Mouse (Mus musculus) liver, embryonic 16.5 days (tissue): ENCODE measurements around the gene Rhot2. TPM values are rescaled to one million over a fixed set of nuclear protein-coding genes. Genes with fewer than 3 reads are reported as not detected.
A peak's percentile ranks its signal among the peaks of the same experiment; 100 is the strongest.

Experiments used
- ATAC-seq: fragments of 200-750 bp; cut with Nextera tagmentation; 2 replicates; pipeline ENCODE4 v1.8.0; 2017; ENCODE audit warnings: low read depth, mild to moderate bottlenecking, moderate number of reproducible peaks, moderate library complexity
- H3K27ac ChIP-seq: fragments of 300-500 bp; sonication (generic); 2 replicates; pipeline ENCODE4 v1.5.1; 2014; ENCODE audit warnings: mild to moderate bottlenecking, low read length
- H3K27me3 ChIP-seq: fragments of 300-500 bp; sonication (generic); 2 replicates; pipeline ENCODE4 v1.6.1; 2014; ENCODE audit warnings: low read depth, low read length, mixed read lengths; ENCODE audit not compliant: control insufficient read depth, insufficient read depth
- H3K36me3 ChIP-seq: fragments of 300-500 bp; sonication (generic); 2 replicates; pipeline ENCODE4 v1.6.1; 2014; ENCODE audit warnings: mild to moderate bottlenecking; ENCODE audit not compliant: control insufficient read depth, insufficient read depth
- H3K4me1 ChIP-seq: fragments of 300-500 bp; sonication (generic); 2 replicates; pipeline ENCODE4 v1.6.1; 2014; ENCODE audit warnings: low read depth, low read length, mixed read lengths; ENCODE audit not compliant: control insufficient read depth
- H3K4me2 ChIP-seq: fragments of 300-500 bp; sonication (generic); 2 replicates; pipeline ENCODE4 v1.6.1; 2014; ENCODE audit warnings: low read depth, low read length, mixed read lengths
- H3K4me3 ChIP-seq: fragments of 300-500 bp; sonication (generic); 2 replicates; pipeline ENCODE4 v1.5.1; 2014; ENCODE audit warnings: low read depth, mild to moderate bottlenecking, low read length
- H3K9ac ChIP-seq: fragments of 300-500 bp; sonication (generic); 2 replicates; pipeline ENCODE4 v1.6.1; 2014; ENCODE audit warnings: low read depth, low read length
- H3K9me3 ChIP-seq: fragments of 300-500 bp; sonication (generic); replicated peaks from 2 replicates; pipeline ENCODE4 v1.6.1; 2016; ENCODE audit warnings: low read length; ENCODE audit not compliant: control insufficient read depth
- WGBS: fragments of 180-500 bp; shearing (Covaris S2); extraction: QIAGEN DNeasy Blood & Tissue Kit; methylation state at CpG from one replicate; pipeline ENCODE4 v1.1.7; 2014; ENCODE audit not compliant: insufficient replicate concordance; 5-methylcytosine and 5-hydroxymethylcytosine counted together
- polyA plus RNA-seq: library from polyadenylated mRNA; unstranded; fragments of >200 nt; fragmentation: Nextera tagmentation; extraction: Ambion mirVana; gene quantifications from 2 replicates; pipeline ENCODE4 v1.2.1, GENCODE M21; 2015

The Rhot2 gene
- polyA plus RNA-seq, 1 experiment from 2014 or later = 11.4 TPM

DNA sequence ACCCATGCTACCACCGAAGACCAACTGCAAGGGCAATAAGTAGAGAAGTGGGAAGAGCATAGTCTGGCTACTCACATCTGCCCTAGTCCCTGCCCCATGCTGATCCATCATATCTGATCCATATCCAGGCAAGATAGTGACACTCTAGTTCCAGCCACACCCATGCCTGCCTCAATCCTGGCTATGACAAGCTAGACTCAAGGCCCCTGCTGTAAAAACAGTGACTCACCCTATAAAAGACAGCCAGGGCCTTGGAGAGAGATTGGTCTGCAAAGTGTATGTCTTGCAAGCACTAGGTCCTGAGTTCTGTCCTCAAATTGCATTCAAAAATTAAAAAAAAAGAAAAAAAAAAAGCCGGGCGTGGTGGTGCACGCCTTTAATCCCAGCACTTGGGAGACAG, 38.1 kb downstream of the Rhot2 start:
- H3K4me1 ChIP-seq = peaks cover 9% of the 10 kb centered on the region
- ATAC-seq = no peak
- no peaks in the 10 kb centered on the region for H3K9me3 ChIP-seq
- no peak overlapping the region for H3K4me2 ChIP-seq
- no peak overlapping the region for H3K4me3 ChIP-seq
- H3K9ac ChIP-seq = no peak overlapping the region
- H3K27ac ChIP-seq = no peak overlapping the region
- WGBS = 64% methylated on average over 4 of the region's 4 CpGs
- peaks cover 47% of the 10 kb centered on the region for H3K27me3 ChIP-seq
- no peaks in the 10 kb centered on the region for H3K36me3 ChIP-seq

DNA sequence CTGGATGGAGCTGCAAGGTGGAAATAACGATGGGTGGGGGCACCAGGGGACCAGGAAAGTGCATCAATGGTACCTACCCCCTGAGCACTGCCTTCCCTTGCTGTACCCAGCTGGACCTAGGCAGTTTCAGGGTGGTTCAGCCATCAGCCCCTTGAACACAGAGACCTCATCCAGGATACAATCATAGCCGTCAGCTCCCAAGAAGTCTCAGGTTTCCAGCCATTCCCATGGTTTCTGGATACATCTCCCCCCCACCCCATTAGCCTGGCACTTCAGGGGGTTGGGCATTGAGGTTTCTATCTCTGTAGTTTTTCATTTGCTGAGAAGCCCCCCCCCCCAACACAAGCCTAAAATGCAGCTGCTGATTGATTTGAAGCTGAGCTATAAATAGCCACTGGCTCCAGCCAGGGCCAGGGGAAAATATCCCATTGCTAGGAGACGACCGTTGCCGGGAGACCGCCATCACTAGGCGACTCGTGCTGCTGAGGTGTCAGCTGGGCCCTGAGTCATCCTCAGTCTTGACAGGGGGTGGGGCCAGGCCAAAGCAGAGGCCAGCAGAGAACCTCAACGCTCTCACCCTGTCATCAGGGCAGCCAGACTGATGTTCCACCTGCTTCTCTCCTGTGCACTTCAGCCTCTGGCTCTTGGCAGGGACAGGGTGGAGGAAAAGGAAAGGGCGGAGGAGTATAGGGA, 41.7 kb downstream of the Rhot2 start:
- no peak for ATAC-seq
- WGBS = 8% methylated on average over 10 of the region's 10 CpGs
- H3K9me3 ChIP-seq = no peaks in the 10 kb centered on the region
- H3K27me3 ChIP-seq = peaks cover 18% of the 10 kb centered on the region
- H3K4me3 ChIP-seq = no peak overlapping the region
- no peak overlapping the region for H3K9ac ChIP-seq
- no peaks in the 10 kb centered on the region for H3K36me3 ChIP-seq
- no peak overlapping the region for H3K4me2 ChIP-seq
- H3K27ac ChIP-seq = no peak overlapping the region
- H3K4me1 ChIP-seq = no peaks in the 10 kb centered on the region; the same call in 1 of the 2 replicates

DNA sequence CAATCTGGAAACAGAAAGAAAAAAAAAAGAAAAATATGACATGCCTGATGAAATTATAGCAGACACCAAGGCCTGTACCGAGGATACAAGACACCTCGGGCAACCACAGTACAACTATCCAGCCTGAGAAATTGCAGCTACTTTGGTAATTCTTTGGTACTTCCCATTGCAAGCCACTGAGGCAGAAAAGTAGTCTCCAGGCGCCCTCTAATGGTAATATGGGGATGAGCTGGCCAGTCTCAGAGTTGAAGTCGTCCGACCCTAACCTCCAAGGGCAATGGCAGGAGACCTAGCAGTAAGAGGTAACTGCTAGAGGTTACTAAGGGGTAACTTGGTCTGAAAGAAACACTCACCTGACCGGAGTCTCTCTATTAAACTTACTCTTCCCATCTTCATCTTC, 43.6 kb downstream of the Rhot2 start:
- Histone ChIP-seq H3K4me3 (no peak overlapping the region), H3K36me3 (no peaks in the 10 kb centered on the region), H3K27me3 (peaks cover 15% of the 10 kb centered on the region), H3K9ac (no peak overlapping the region), H3K4me2 (no peak overlapping the region), H3K27ac (no peak overlapping the region), H3K4me1 (peaks cover 11% of the 10 kb centered on the region), H3K9me3 (no peaks in the 10 kb centered on the region)
- no peak for ATAC-seq
- 3% methylated on average over 6 of the region's 6 CpGs for WGBS

DNA sequence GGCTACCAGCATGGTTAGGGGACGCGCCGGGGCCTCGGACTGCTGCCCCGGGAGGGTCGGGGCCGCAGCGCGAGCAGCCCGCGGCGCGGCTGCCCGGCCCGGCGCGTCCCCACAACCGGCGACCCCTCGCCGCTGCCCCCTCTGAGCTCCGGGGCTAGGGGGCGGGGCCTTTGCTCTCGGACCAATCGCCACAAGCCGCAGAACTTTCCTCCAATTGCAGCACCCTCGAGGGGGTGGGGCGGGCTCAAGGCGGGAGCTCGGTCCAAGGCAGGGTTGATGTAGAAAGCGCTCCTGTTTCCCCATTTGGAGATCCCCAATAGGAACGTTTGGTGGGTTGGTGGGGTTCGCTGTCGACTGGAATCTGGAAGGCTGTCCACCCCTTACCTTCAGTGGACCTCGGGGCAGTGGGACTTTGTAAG, 47.7 kb downstream of the Rhot2 start, which contains the start of gene Metrn:
Gene Metrn, minus strand, starts transcription at position 186 of the 419 bp plus-strand sequence.
- H3K36me3 ChIP-seq = no peaks in the 10 kb centered on the region
- H3K27me3 ChIP-seq = peaks cover 5% of the 10 kb centered on the region
- H3K4me2 ChIP-seq = peak within 1 kb of the TSS; percentile 94
- peak within 1 kb of the TSS; percentile 74 for H3K9ac ChIP-seq
- under 1% methylated on average over 28 of the region's 35 CpGs for WGBS
- H3K9me3 ChIP-seq = no peaks in the 10 kb centered on the region
- peak within 1 kb of the TSS; percentile 86 for H3K4me3 ChIP-seq
- ATAC-seq = peak; percentile 80
- H3K27ac ChIP-seq = peak within 1 kb of the TSS; percentile 27; the same call in 1 of the 2 replicates
- peaks cover 29% of the 10 kb centered on the region for H3K4me1 ChIP-seq

DNA sequence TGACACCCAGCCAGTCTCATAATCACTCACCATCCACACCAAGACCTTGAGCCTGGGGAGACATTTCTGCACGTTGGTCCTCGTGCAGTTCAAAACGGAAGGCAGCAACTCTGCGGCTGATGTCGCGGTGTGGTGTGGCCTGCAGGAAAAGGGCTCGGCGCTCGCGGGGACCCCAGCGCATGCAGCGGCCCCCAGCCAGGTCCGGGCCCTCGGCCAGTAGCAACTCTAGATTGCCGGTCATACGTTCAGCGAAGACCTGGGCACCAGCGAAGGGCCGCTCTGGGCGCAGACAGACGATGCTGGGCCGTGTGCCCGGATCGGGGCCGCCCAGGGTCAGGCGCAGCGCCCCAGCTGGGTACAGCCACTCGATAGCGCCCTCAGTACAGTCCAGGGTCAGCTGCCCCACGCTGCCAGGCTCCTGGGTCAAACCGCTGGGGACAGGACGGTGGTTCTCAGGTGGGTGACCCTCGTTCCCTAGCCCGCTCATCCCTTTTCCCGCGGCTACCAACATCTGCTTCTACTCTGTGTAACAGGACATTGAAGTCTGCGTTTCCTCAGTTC, 48.4 kb downstream of the Rhot2 start:
- Histone ChIP-seq H3K4me1 (peaks cover 32% of the 10 kb centered on the region), H3K27me3 (peaks cover 2% of the 10 kb centered on the region; the same call in 1 of the 2 replicates), H3K4me2 (peak overlapping the region; percentile 94), H3K4me3 (peak overlapping the region; percentile 86), H3K9me3 (no peaks in the 10 kb centered on the region), H3K9ac (peak overlapping the region; percentile 74), H3K36me3 (no peaks in the 10 kb centered on the region), H3K27ac (no peak overlapping the region)
- ATAC-seq = 0 out of 2 replicates have a peak, but pooled peaks have one; percentile 7
- WGBS = 1% methylated on average over 37 of the region's 37 CpGs

DNA sequence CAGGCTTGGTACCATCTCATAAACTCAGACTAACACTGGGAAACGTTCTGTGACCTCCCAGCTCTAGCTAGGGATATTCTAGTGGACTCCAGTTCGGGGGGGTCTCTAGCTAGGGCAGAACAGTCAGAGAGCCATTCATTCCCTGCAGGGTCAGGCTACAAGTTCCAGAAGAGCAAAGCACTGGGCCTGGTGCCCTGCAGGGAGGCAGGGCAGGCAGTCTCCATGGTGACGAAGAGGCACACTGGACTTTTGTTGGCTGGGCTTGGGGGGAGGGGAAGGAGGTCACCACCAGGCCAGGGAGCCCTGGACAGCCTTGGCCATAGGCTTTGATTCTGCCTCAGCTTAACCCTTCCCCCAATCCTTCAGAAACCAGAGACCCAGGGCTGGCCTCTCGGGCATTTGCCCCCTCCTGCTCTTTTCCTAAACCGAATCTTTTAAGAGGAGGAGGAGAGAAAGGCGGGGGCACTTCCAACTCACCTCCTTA, 49.0 kb downstream of the Rhot2 start, which contains the start of gene AC134908.4:
Gene AC134908.4, minus strand, starts transcription at position 51 of the 484 bp plus-strand sequence.
- Histone ChIP-seq H3K27me3 (no peaks in the 10 kb centered on the region), H3K27ac (no peak within 1 kb of the TSS), H3K4me3 (peak within 1 kb of the TSS; percentile 86), H3K4me1 (peaks cover 38% of the 10 kb centered on the region), H3K4me2 (peak within 1 kb of the TSS; percentile 94), H3K9ac (peak within 1 kb of the TSS; percentile 74), H3K9me3 (no peaks in the 10 kb centered on the region), H3K36me3 (no peaks in the 10 kb centered on the region)
- ATAC-seq = no peak
- WGBS = 45% methylated on average over 6 of the region's 6 CpGs

DNA sequence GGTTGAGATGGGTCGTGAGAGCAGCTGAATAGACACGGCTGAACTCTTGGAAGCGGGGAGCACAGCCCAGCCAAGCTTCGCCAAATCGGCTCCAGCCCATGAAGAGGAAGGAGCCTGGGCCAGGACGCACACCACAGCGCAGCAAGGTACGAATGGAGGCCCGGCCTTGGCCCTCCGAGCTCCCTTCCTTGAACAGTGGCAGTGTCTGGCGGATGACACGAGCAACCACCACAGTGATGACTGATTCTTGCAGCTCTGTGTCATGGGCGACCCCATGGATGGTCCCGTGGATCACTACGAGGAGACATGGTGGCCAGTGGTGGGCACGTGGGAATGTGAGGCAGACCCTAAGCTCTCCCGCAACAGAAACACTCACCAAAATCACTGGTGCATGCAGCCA, 49.7 kb downstream of the Rhot2 start:
- no peak for ATAC-seq
- no peak overlapping the region for H3K4me3 ChIP-seq
- H3K36me3 ChIP-seq = no peaks in the 10 kb centered on the region
- H3K9ac ChIP-seq = no peak overlapping the region
- 84% methylated on average over 17 of the region's 17 CpGs for WGBS
- no peaks in the 10 kb centered on the region for H3K9me3 ChIP-seq
- peaks cover 38% of the 10 kb centered on the region for H3K4me1 ChIP-seq
- H3K27me3 ChIP-seq = no peaks in the 10 kb centered on the region
- no peak overlapping the region for H3K27ac ChIP-seq
- no peak overlapping the region for H3K4me2 ChIP-seq

DNA sequence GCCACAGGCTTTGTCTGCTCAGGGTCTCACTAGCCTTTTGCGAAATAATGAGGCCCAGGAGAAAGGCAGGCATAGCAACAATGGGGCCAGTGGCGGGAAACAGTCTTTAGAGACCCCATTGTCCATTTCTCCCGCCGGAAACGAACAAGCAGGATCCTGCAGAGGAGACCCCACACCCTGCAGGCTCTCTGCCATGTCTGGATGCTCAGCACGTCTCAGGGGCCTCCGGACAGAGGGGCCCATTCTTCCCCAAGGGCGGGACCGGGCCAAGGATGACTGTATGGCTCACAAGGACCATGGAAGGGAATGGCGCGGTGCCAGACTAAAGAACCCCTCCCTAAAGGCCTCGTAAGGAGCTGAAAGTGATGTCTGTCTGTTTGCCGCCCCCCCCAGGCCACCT, 50.5 kb downstream of the Rhot2 start:
- H3K27ac ChIP-seq = no peak overlapping the region

DNA sequence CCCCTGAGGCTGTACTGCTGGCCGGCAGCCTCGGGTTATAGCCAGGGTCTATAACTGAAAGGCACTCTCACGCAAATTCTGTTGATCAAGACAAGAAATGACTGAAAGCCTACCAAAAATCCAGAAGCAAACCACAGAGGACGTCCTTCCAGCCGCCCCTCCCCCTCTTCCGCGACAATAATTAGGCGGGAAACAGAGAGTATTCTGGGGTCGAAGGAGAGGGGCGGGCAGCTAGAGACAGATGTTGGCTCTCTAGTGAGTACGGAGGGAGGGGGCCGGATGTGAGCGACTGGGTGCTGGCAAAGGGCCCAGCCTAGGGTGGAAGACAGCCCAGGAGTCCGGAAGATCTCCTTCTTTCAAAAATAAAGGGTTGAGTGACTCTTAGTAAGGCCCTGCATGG, 52.0 kb downstream of the Rhot2 start, which contains the start of gene Fam173a:
Gene Fam173a, minus strand, starts transcription at position 287 of the 400 bp plus-strand sequence.
- peak; percentile 57 for ATAC-seq
- Histone ChIP-seq H3K4me1 (peaks cover 38% of the 10 kb centered on the region), H3K4me3 (peak within 1 kb of the TSS; percentile 86), H3K27ac (peak within 1 kb of the TSS; percentile 92), H3K9ac (peak within 1 kb of the TSS; percentile 78), H3K27me3 (no peaks in the 10 kb centered on the region), H3K9me3 (no peaks in the 10 kb centered on the region), H3K4me2 (peak within 1 kb of the TSS; percentile 91), H3K36me3 (no peaks in the 10 kb centered on the region)
- WGBS = 1% methylated on average over 14 of the region's 14 CpGs

More for the DNA sequence above, 50.5 kb downstream of the Rhot2 start:
- Histone ChIP-seq H3K4me1 (peaks cover 38% of the 10 kb centered on the region), H3K4me3 (no peak overlapping the region), H3K9ac (no peak overlapping the region), H3K4me2 (no peak overlapping the region), H3K9me3 (no peaks in the 10 kb centered on the region), H3K27me3 (no peaks in the 10 kb centered on the region), H3K36me3 (no peaks in the 10 kb centered on the region)
- 72% methylated on average over 13 of the region's 13 CpGs for WGBS
- no peak for ATAC-seq
